Mouse (Mus musculus): Measurements from ENCODE around the gene Tmem132b. TPM values are rescaled to one million over a fixed set of nuclear protein-coding genes. Genes with fewer than 3 reads are reported as not detected.

The Tmem132b gene
- polyA plus RNA-seq, 1 experiment, result not detected

DNA sequence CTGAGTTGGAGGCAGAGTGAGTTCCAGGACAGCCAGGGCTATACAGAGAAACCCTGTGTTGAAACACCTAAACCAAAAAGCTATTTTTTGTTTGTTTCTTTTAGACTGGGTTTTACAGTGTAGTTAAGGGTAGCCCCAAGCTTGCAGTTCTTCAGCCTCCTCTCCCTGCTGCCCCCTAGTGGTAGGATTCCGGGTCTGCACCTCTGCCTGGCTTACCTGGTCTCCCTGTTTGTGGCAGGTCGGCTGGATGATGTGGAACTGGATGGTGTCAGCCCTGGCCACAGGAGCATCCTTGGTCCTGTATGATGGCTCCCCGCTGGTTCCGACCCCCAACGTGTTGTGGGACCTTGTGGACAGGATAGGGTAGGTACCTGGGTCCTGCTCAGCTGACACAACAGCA is 22.0 kb upstream of the Tmem132b start:
- TF ChIP-seq POLR2A (IDR thresholded peaks at IDR 0.05; ENCODE audit: low read depth, low read length), result no peak
- TF ChIP-seq CTCF (conservative IDR thresholded peaks at IDR 0.05; ENCODE audit: insufficient read depth, insufficient read length, low read depth, low read length), result peak; percentile 85
- no peak overlapping the region for H3K4me3 ChIP-seq (ENCODE audit: insufficient read depth, low read depth, low read length)
- H3K4me1 ChIP-seq (ENCODE audit: control insufficient read depth, insufficient read depth, low read length), result no peaks in the 10 kb centered on the region
- DNase-seq, result peak; percentile 54
- no peaks in the 10 kb centered on the region for H3K27me3 ChIP-seq (replicated peaks; ENCODE audit: control insufficient read depth, insufficient read depth, low read length)
- H3K36me3 ChIP-seq (ENCODE audit: control insufficient read depth, insufficient read depth, low read length), result peaks cover 1% of the 10 kb centered on the region
- WGBS, result 57% methylated on average over 5 of the region's 5 CpGs
- no peak overlapping the region for H3K27ac ChIP-seq (ENCODE audit: insufficient read depth, low read depth, low read length)

GRCm38 (mm10) chr5:125515006-125515405 is 16.6 kb upstream of the Tmem132b start:
- peaks cover 3% of the 10 kb centered on the region for H3K36me3 ChIP-seq (ENCODE audit: control insufficient read depth, insufficient read depth, low read length)

DNA sequence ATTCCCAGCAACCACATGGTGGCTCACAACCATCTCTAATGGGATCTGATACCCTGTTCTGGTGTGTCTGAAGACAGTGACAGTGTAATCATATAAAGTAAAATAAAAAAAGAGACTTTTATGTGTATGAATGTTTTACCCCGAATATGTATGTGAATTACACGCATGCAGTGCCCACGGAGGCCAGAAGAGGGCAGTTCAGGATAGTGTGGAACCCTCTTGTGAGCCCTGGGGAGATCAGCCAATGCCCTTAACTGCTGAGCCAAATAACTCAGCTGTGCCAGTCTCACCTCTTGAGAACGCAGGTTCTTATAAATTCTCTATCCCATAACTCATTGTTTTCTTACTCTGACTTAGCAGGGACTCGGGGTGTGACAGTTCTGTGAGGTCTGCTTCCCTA is 12.9 kb upstream of the Tmem132b start:
- peak; percentile 33 for DNase-seq
- Histone ChIP-seq H3K27ac (ENCODE audit: insufficient read depth, low read depth, low read length) (no peak overlapping the region), H3K4me3 (ENCODE audit: insufficient read depth, low read depth, low read length) (no peak overlapping the region), H3K27me3 (replicated peaks; ENCODE audit: control insufficient read depth, insufficient read depth, low read length) (no peaks in the 10 kb centered on the region), H3K36me3 (ENCODE audit: control insufficient read depth, insufficient read depth, low read length) (peaks cover 3% of the 10 kb centered on the region), H3K4me1 (ENCODE audit: control insufficient read depth, insufficient read depth, low read length) (no peaks in the 10 kb centered on the region)
- 63% methylated on average over 5 of the region's 5 CpGs for WGBS
- TF ChIP-seq POLR2A (IDR thresholded peaks at IDR 0.05; ENCODE audit: low read depth, low read length) (no peak), CTCF (conservative IDR thresholded peaks at IDR 0.05; ENCODE audit: insufficient read depth, insufficient read length, low read depth, low read length) (peak; percentile 60)

More at GRCm38 (mm10) chr5:125515006-125515405, 16.6 kb upstream of the Tmem132b start:
- 92% methylated on average over 12 of the region's 12 CpGs for WGBS
- no peak for TF ChIP-seq POLR2A (IDR thresholded peaks at IDR 0.05; ENCODE audit: low read depth, low read length)
- TF ChIP-seq CTCF (conservative IDR thresholded peaks at IDR 0.05; ENCODE audit: insufficient read depth, insufficient read length, low read depth, low read length), result no peak
- Histone ChIP-seq H3K27ac (ENCODE audit: insufficient read depth, low read depth, low read length) (no peak overlapping the region), H3K4me1 (ENCODE audit: control insufficient read depth, insufficient read depth, low read length) (no peaks in the 10 kb centered on the region), H3K27me3 (replicated peaks; ENCODE audit: control insufficient read depth, insufficient read depth, low read length) (no peaks in the 10 kb centered on the region), H3K4me3 (ENCODE audit: insufficient read depth, low read depth, low read length) (no peak overlapping the region)
- DNase-seq, result no peak

DNA sequence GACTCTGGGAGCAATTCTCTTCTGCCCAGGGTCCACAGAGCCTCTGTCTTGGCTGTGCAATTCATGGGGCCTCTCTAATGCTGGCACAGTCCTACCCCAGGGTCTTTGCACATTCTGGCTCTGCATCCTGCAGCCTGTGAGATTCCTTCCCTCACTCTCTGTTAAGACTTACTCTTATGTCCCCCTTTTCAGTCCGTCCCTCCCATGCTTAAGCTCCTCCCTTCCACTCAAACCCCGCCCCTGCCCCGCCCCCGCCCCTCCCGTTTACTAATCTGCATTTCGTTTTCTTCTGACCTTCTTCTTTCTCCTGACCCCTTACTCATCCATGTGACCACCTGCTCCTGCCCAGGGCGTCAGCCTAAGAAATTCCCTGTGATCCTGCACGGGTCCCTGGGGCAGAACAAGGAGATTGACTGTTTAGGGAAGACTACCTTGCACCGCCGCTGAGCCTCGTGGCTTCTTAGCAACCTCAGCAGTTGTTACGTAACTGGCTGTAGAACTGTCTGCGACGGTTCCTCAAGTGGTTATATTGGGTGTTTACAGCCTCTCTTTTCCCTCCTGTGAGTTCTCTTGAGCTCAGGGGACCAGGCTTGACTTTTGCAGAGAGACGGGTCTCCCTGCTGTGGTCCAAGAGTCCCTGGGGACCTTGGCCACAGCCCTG is 10.5 kb upstream of the Tmem132b start:
- TF ChIP-seq CTCF (conservative IDR thresholded peaks at IDR 0.05; ENCODE audit: insufficient read depth, insufficient read length, low read depth, low read length), result no peak
- TF ChIP-seq POLR2A (IDR thresholded peaks at IDR 0.05; ENCODE audit: low read depth, low read length), result no peak
- Histone ChIP-seq H3K36me3 (ENCODE audit: control insufficient read depth, insufficient read depth, low read length) (no peaks in the 10 kb centered on the region), H3K27me3 (replicated peaks; ENCODE audit: control insufficient read depth, insufficient read depth, low read length) (no peaks in the 10 kb centered on the region), H3K4me1 (ENCODE audit: control insufficient read depth, insufficient read depth, low read length) (no peaks in the 10 kb centered on the region), H3K27ac (ENCODE audit: insufficient read depth, low read depth, low read length) (no peak overlapping the region), H3K4me3 (ENCODE audit: insufficient read depth, low read depth, low read length) (no peak overlapping the region)
- peak; percentile 54 for DNase-seq
- WGBS, result 24% methylated on average over 15 of the region's 15 CpGs

GRCm38 (mm10) chr5:125523361-125523760 is 8.2 kb upstream of the Tmem132b start:
- Histone ChIP-seq H3K27me3 (replicated peaks; ENCODE audit: control insufficient read depth, insufficient read depth, low read length) (no peaks in the 10 kb centered on the region), H3K4me1 (ENCODE audit: control insufficient read depth, insufficient read depth, low read length) (no peaks in the 10 kb centered on the region), H3K4me3 (ENCODE audit: insufficient read depth, low read depth, low read length) (no peak overlapping the region), H3K36me3 (ENCODE audit: control insufficient read depth, insufficient read depth, low read length) (no peaks in the 10 kb centered on the region), H3K27ac (ENCODE audit: insufficient read depth, low read depth, low read length) (no peak overlapping the region)
- DNase-seq, result no peak
- 86% methylated on average over 2 of the region's 2 CpGs for WGBS
- no peak for TF ChIP-seq POLR2A (IDR thresholded peaks at IDR 0.05; ENCODE audit: low read depth, low read length)
- TF ChIP-seq CTCF (conservative IDR thresholded peaks at IDR 0.05; ENCODE audit: insufficient read depth, insufficient read length, low read depth, low read length), result no peak

DNA sequence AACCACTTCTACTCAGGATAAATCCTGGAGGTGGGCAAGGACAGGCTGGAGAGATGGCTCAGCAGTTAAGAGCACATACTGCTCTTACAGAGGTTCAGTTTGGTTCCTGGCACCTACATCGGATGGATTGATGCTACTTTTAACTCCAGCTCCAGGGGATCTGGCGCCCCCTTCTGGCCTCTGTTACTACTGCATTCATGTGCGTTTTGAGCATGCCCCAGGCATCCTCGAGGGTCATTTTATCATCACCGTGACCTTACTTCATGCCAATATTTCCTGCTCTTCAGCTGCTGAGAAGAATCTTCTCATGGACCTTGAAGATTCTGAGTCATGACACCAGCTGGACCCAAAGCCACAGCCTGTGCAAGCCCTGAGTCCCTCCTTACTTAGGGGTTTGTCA is 6.1 kb upstream of the Tmem132b start:
- WGBS, result 60% methylated on average over 5 of the region's 5 CpGs
- H3K36me3 ChIP-seq (ENCODE audit: control insufficient read depth, insufficient read depth, low read length), result no peaks in the 10 kb centered on the region
- H3K27me3 ChIP-seq (replicated peaks; ENCODE audit: control insufficient read depth, insufficient read depth, low read length), result no peaks in the 10 kb centered on the region
- no peak for TF ChIP-seq POLR2A (IDR thresholded peaks at IDR 0.05; ENCODE audit: low read depth, low read length)
- peak; percentile 41 for TF ChIP-seq CTCF (conservative IDR thresholded peaks at IDR 0.05; ENCODE audit: insufficient read depth, insufficient read length, low read depth, low read length)
- H3K4me1 ChIP-seq (ENCODE audit: control insufficient read depth, insufficient read depth, low read length), result no peaks in the 10 kb centered on the region
- no peak overlapping the region for H3K4me3 ChIP-seq (ENCODE audit: insufficient read depth, low read depth, low read length)
- no peak overlapping the region for H3K27ac ChIP-seq (ENCODE audit: insufficient read depth, low read depth, low read length)
- peak; percentile 27 for DNase-seq

GRCm38 (mm10) chr5:125526464-125526863 is 5.1 kb upstream of the Tmem132b start:
- TF ChIP-seq POLR2A (IDR thresholded peaks at IDR 0.05; ENCODE audit: low read depth, low read length) (no peak), CTCF (conservative IDR thresholded peaks at IDR 0.05; ENCODE audit: insufficient read depth, insufficient read length, low read depth, low read length) (peak; percentile 58)
- Histone ChIP-seq H3K4me1 (ENCODE audit: control insufficient read depth, insufficient read depth, low read length) (no peaks in the 10 kb centered on the region), H3K36me3 (ENCODE audit: control insufficient read depth, insufficient read depth, low read length) (no peaks in the 10 kb centered on the region), H3K4me3 (ENCODE audit: insufficient read depth, low read depth, low read length) (no peak overlapping the region), H3K27ac (ENCODE audit: insufficient read depth, low read depth, low read length) (no peak overlapping the region), H3K27me3 (replicated peaks; ENCODE audit: control insufficient read depth, insufficient read depth, low read length) (no peaks in the 10 kb centered on the region)
- DNase-seq, result peak; percentile 35
- whole genome bisulfite sequencing, result 77% methylated on average over 4 of the region's 4 CpGs
